Mouse (Mus musculus) neural tube, embryonic 12.5 days (tissue): ENCODE measurements around the gene Zbtb44. TPM values are rescaled to one million over a fixed set of nuclear protein-coding genes. Genes with fewer than 3 reads are reported as not detected.

Experiments used
- ATAC-seq: fragments of 200-750 bp; cut with Nextera tagmentation; 2 replicates; pipeline ENCODE4 v1.8.0; 2017; ENCODE audit warnings: low read depth, mild to moderate bottlenecking, moderate TSS enrichment, moderate library complexity; ENCODE audit not compliant: low FRiP score
- H3K27ac ChIP-seq: fragments of 300-500 bp; sonication (generic); 2 replicates; pipeline ENCODE4 v1.5.1; 2016
- H3K27me3 ChIP-seq: fragments of 300-500 bp; sonication (generic); replicated peaks from 2 replicates; pipeline ENCODE4 v1.6.1; 2016; ENCODE audit warnings: mild to moderate bottlenecking
- H3K36me3 ChIP-seq: fragments of 300-500 bp; sonication (generic); 2 replicates; pipeline ENCODE4 v1.6.1; 2016; ENCODE audit warnings: mild to moderate bottlenecking
- H3K4me1 ChIP-seq: fragments of 300-500 bp; sonication (generic); 2 replicates; pipeline ENCODE4 v1.6.1; 2016
- H3K4me2 ChIP-seq: fragments of 300-500 bp; sonication (generic); replicated peaks from 2 replicates; pipeline ENCODE4 v1.6.1; 2016; ENCODE audit warnings: mild to moderate bottlenecking
- H3K4me3 ChIP-seq: fragments of 300-500 bp; sonication (generic); 2 replicates; pipeline ENCODE4 v1.5.1; 2016
- H3K9ac ChIP-seq: fragments of 300-500 bp; sonication (generic); 2 replicates; pipeline ENCODE4 v1.6.1; 2016; ENCODE audit warnings: mild to moderate bottlenecking
- H3K9me3 ChIP-seq: fragments of 300-500 bp; sonication (generic); 2 replicates; pipeline ENCODE4 v1.6.1; 2016; ENCODE audit warnings: mild to moderate bottlenecking
- WGBS: fragments of 180-500 bp; shearing (Covaris S2); methylation state at CpG from one replicate; pipeline ENCODE4 v1.1.7; 2016; 5-methylcytosine and 5-hydroxymethylcytosine counted together
- polyA plus RNA-seq: library from polyadenylated mRNA; unstranded; fragments of >200 nt; fragmentation: Nextera tagmentation; extraction: Ambion mirVana; gene quantifications from 2 replicates; pipeline ENCODE4 v1.2.1, GENCODE M21; 2016

Gene Zbtb44
- polyA plus RNA-seq, 1 experiment from 2014 or later, result 6.7 TPM

- Histone ChIP-seq H3K36me3 (no peaks in the 10 kb centered on the region), H3K27me3 (no peaks in the 10 kb centered on the region), H3K4me3 (no peak overlapping the region), H3K27ac (no peak overlapping the region), H3K4me2 (no peak overlapping the region), H3K9me3 (no peaks in the 10 kb centered on the region), H3K9ac (no peak overlapping the region), H3K4me1 (no peaks in the 10 kb centered on the region)
- WGBS, result 51% methylated on average over 4 of the region's 4 CpGs
- ATAC-seq, result no peak
Observed at GRCm38 (mm10) chr9:31120533-31120915, 90.1 kb downstream of the Zbtb44 start.

DNA sequence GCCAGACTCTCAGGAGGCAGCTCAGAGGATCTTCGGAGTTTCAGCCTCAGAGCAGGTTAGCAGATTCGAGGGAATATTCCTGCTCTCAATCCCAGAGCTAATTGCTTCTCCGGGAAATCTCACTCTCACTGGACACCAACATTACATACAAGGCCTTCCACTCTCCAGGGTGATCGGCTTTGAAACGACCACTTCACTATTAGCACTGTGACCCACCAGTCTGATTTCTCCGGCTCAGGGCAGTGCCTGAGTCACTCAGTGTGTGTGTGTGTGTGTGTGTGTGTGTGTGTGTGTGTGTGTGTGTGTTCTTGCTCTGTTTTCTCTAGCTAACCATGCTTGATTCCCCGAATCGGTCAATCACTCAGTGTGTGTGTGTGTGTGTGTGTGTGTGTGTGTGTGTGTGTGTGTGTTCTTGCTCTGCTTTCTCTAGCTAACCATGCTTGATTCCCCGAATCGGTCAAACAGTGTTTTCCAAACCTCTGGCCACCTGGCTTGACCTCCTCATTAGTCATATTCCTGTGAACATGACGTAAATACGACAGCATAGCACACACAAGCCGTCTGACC is 92.1 kb downstream of the Zbtb44 start:
- Histone ChIP-seq H3K9ac (no peak overlapping the region), H3K9me3 (no peaks in the 10 kb centered on the region), H3K4me1 (no peaks in the 10 kb centered on the region), H3K27ac (no peak overlapping the region), H3K4me2 (no peak overlapping the region), H3K27me3 (no peaks in the 10 kb centered on the region), H3K36me3 (no peaks in the 10 kb centered on the region), H3K4me3 (no peak overlapping the region)
- no peak for ATAC-seq
- WGBS, result 76% methylated on average over 13 of the region's 13 CpGs

Other genes with a start within 250 kb of the Zbtb44 start
- gene Adamts15, start 108.2 kb upstream of the Zbtb44 start, polyA plus RNA-seq, result 8.0 and 8.4 TPM in 2 replicates
- gene Adamts8, start 88.1 kb upstream of the Zbtb44 start, polyA plus RNA-seq, result 1.2 TPM in 2 replicates
- gene St14, start 101.2 kb downstream of the Zbtb44 start, polyA plus RNA-seq, result 1.3 and 1.4 TPM in 2 replicates
- gene Aplp2, start 181.2 kb downstream of the Zbtb44 start, polyA plus RNA-seq, result 308 and 334 TPM in 2 replicates
- 6.5 and 8.0 TPM in 2 replicates for gene Prdm10, start 249.9 kb downstream of the Zbtb44 start, polyA plus RNA-seq